Mouse (Mus musculus) bone marrow, adult 2 months (tissue): ENCODE measurements around the gene Ifrd2.

Source experiments
- CTCF ChIP-seq: fragments of 200-500 bp; IDR thresholded peaks from 2 replicates; pipeline ENCODE4 v1.5.1; 2011; ENCODE audit warnings: low read length, control low read depth; ENCODE audit not compliant: control insufficient read depth, insufficient read depth
- POLR2A ChIP-seq: fragments of 200-500 bp; IDR thresholded peaks from 2 replicates; pipeline ENCODE4 v1.6.1; 2011; ENCODE audit warnings: low read depth, mild to moderate bottlenecking, control low read depth, low read length, borderline replicate concordance; ENCODE audit not compliant: control insufficient read depth

DNA sequence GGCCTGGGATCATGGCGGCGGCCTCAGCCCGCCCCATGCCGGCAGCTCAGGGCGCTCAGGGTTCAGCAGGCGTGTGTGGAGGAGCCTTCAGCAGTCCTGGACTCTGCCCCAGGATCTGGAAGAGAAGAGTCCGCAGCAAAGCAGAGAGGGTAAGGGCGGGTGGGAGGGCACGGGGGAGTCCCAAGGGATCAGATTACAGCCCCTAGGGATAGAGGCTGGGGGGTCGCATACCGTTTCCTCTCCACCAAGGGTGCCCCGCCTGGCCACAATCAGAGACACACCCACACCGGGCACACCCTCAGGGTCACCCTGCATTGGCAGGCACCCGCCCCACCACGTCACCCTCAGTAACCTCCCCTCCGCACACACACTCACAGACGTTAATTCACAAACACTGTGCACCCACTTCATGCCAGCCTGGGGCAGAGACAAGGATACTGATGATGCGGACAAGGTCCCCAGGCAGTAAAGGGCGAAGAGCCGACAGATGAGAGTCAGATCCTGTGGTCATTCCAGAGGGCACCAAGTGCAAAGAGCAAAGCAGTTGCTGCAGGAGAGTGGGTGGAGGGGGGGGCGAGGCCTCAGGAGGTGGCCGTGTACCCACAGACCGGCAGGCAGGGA, 17.7 kb downstream of the Ifrd2 start:
- TF ChIP-seq POLR2A, result no peak
- TF ChIP-seq CTCF, result no peak
